Mouse (Mus musculus): Measurements from ENCODE around the gene Flcn. TPM values are rescaled to one million over a fixed set of nuclear protein-coding genes. Genes with fewer than 3 reads are reported as not detected.
"Not testable (repeated sequence)": the region's sequence is repeated elsewhere in the genome, so short reads cannot be mapped to it uniquely, and the experiment has no call there.

Flcn gene
- 37.0 and 39.2 TPM in 2 replicates for polyA plus RNA-seq (2016; fragmentation: Nextera tagmentation; extraction: Ambion mirVana)

GRCm38 (mm10) chr11:59809670-59810474 is at the start of gene Flcn:
Gene Flcn (minus strand): TSS chr11:59810016.
- Histone ChIP-seq H3K4me1 (peaks cover 18% of the 10 kb centered on the region), H3K9ac (peak within 1 kb of the TSS; percentile 85), H3K27me3 (no peaks in the 10 kb centered on the region), H3K9me3 (no peaks in the 10 kb centered on the region), H3K4me3 (peak within 1 kb of the TSS; percentile 85), H3K36me3 (peaks cover 23% of the 10 kb centered on the region), H3K27ac (peak within 1 kb of the TSS; percentile 97), H3K4me2 (replicated peaks) (peak within 1 kb of the TSS; percentile 86)
- peak; percentile 92 for ATAC-seq (ENCODE audit: insufficient number of reproducible peaks, insufficient read depth, low FRiP score, low TSS enrichment)
- under 1% methylated on average over 52 of the region's 52 CpGs for WGBS

GRCm38 (mm10) chr11:59852865-59853264 is 43.0 kb upstream of the Flcn start:
- H3K27me3 ChIP-seq = no peaks in the 10 kb centered on the region
- H3K9me3 ChIP-seq = no peaks in the 10 kb centered on the region
- H3K4me3 ChIP-seq = no peak overlapping the region
- no peak overlapping the region for H3K27ac ChIP-seq
- H3K4me1 ChIP-seq = peaks cover 9% of the 10 kb centered on the region; the same call in 1 of the 2 replicates
- no peak overlapping the region for H3K4me2 ChIP-seq (replicated peaks)
- H3K36me3 ChIP-seq = 0 out of 2 replicates have a peak, but pooled peaks cover 5% of the 10 kb centered on the region
- H3K9ac ChIP-seq = no peak overlapping the region
- ATAC-seq (ENCODE audit: insufficient number of reproducible peaks, insufficient read depth, low FRiP score, low TSS enrichment) = no peak
- WGBS = 72% methylated on average over 3 of the region's 3 CpGs

DNA sequence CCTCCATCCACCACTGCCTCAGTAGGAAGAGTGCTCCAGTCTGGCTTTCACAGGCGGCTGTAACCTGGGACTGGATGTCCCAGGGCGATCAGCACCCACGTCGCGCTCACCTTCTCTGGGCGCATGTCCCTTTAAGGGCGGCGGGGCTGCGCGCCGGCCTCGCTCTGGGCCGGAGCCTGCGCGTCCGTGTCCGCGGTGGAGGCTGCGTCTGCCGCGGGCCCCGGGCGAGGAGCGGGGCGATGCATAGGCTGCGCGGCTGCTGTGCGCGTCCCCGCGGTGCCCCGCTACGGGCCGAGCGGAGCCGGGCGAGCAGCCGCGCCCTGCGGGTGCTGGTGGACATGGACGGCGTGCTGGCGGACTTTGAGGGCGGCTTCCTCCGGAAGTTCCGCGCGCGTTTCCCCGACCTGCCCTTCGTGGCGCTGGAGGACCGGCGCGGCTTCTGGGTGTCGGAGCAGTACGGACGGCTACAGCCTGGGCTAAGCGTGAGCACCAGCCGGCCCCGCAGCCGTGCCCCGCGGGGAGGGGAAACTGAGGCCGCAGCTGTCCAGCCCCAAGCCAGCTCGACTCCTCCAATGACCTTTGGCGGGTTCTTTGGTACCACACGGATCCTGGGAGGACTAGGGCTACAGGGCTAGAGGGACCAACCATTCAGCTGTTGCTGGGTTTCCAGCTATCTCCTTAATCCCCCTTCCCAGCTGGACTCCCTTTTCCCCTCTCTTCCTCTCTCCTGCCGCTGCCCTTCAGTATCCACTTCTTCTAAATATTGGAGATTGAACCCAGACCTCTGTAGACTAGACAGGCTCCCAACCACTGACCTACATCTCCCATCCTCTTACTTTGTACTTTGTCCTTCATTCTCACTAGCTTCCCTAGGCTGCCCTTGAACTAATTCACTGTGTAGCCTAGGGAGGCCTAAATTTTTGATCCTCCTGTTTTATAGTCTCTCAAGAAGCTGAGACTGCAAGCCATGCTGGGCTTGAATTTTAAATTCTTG is 38.4 kb upstream of the Flcn start:
- Histone ChIP-seq H3K9ac (peak overlapping the region; percentile 86), H3K27me3 (no peaks in the 10 kb centered on the region), H3K27ac (peak overlapping the region; percentile 87), H3K4me2 (replicated peaks) (peak overlapping the region; percentile 70), H3K4me3 (peak overlapping the region; percentile 74), H3K9me3 (no peaks in the 10 kb centered on the region), H3K36me3 (no peaks in the 10 kb centered on the region), H3K4me1 (peaks cover 14% of the 10 kb centered on the region; the same call in 1 of the 2 replicates)
- WGBS = under 1% methylated on average over 69 of the region's 69 CpGs
- peak; percentile 80 for ATAC-seq (ENCODE audit: insufficient number of reproducible peaks, insufficient read depth, low FRiP score, low TSS enrichment)

DNA sequence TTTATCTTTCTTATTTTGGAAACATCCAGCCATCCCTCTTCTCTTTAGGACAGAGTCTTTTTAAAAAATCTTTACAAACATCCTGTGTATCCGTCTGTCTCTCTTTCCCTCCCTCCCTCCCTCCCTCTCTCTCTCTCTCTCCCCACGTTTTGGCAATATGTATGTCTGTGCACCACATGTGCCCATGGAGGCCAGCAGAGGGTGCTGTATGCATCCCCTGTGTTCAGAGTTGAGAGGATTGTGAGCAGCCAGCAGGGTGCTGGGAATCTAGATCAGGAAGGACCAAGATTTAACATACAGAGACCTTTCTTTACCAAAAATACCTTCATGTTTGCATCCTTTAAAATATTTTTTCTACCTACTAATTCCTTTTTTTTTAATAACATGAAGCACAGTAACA is 37.3 kb upstream of the Flcn start:
- no peak overlapping the region for H3K4me3 ChIP-seq
- 12% methylated on average over 2 of the region's 2 CpGs for WGBS

DNA sequence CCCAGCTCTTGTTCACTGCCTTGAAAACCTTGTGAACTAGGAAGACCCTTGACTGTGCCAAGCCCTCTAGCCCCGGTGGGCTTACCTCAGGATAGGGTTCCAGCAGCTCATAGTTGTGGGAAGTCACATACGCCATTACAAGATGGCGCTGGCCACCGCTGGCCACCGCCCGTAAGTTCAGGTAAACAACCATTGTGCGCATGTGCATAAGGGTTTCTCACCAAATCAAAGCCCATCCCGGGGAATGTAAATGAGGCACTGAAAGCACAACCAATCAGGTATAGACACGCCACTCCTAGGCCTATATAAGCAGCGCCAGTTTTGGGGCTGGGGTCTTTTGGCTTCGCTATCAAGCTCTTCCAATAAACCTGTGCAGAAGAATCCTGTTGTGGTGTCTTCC is 36.5 kb upstream of the Flcn start:
- no peak overlapping the region for H3K4me3 ChIP-seq
- H3K9me3 ChIP-seq = no peaks in the 10 kb centered on the region
- 92% methylated on average over 11 of the region's 11 CpGs for WGBS
- H3K9ac ChIP-seq = no peak overlapping the region
- H3K4me1 ChIP-seq = peaks cover 17% of the 10 kb centered on the region; the same call in 1 of the 2 replicates
- H3K27ac ChIP-seq = no peak overlapping the region
- no peak overlapping the region for H3K4me2 ChIP-seq (replicated peaks)
- ATAC-seq (ENCODE audit: insufficient number of reproducible peaks, insufficient read depth, low FRiP score, low TSS enrichment) = no peak
- H3K36me3 ChIP-seq = no peaks in the 10 kb centered on the region
- H3K27me3 ChIP-seq = no peaks in the 10 kb centered on the region

More for the DNA sequence above, 37.3 kb upstream of the Flcn start:
- Histone ChIP-seq H3K4me2 (replicated peaks) (peak overlapping the region; percentile 70; the same call in 1 of the 2 replicates), H3K9me3 (no peaks in the 10 kb centered on the region), H3K4me1 (peaks cover 17% of the 10 kb centered on the region; the same call in 1 of the 2 replicates), H3K9ac (no peak overlapping the region), H3K36me3 (no peaks in the 10 kb centered on the region), H3K27me3 (no peaks in the 10 kb centered on the region), H3K27ac (no peak overlapping the region)
- no peak for ATAC-seq (ENCODE audit: insufficient number of reproducible peaks, insufficient read depth, low FRiP score, low TSS enrichment)

GRCm38 (mm10) chr11:59839459-59840126 is 29.8 kb upstream of the Flcn start, which contains the start of gene Cops3:
Gene Cops3 (minus strand): TSS chr11:59839838.
- peak; percentile 96 for ATAC-seq (ENCODE audit: insufficient number of reproducible peaks, insufficient read depth, low FRiP score, low TSS enrichment)
- peak within 1 kb of the TSS; percentile 57 for H3K4me2 ChIP-seq (replicated peaks)
- H3K9me3 ChIP-seq = no peaks in the 10 kb centered on the region
- H3K4me3 ChIP-seq = peak within 1 kb of the TSS; percentile 92
- H3K27me3 ChIP-seq = no peaks in the 10 kb centered on the region
- H3K9ac ChIP-seq = peak within 1 kb of the TSS; percentile 91
- peak within 1 kb of the TSS; percentile 98 for H3K27ac ChIP-seq
- WGBS = 2% methylated on average over 43 of the region's 43 CpGs
- H3K4me1 ChIP-seq = peaks cover 22% of the 10 kb centered on the region
- peaks cover 15% of the 10 kb centered on the region for H3K36me3 ChIP-seq

DNA sequence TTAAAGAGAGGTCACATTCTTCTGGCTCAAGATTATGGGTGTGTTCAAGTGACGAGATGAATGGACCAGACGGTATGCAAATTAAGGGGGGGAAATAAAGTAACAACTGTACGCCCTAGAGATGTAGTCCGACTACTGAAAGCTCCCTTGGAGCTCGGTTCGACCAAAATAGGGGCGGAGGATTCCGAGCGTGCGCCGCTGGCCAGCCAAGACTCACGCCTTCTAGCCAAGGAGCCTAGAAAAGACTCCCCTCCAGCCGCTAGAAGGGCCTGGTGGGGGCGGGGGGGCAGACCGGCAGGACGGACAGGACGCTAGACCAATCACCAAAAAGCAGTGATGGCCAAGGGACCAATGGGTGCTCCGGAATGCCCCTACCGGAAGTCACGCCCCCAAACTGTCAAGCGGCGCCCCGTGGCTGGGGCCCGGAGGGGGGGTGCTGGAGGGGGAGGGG is 29.2 kb upstream of the Flcn start, which contains the start of gene Nt5m:
TSS of gene Nt5m (plus strand) at position 440 of the 451 bp plus-strand sequence.
- Histone ChIP-seq H3K4me3 (peak within 1 kb of the TSS; percentile 92), H3K4me1 (peaks cover 22% of the 10 kb centered on the region), H3K27me3 (no peaks in the 10 kb centered on the region), H3K9me3 (no peaks in the 10 kb centered on the region), H3K27ac (peak within 1 kb of the TSS; percentile 98), H3K9ac (peak within 1 kb of the TSS; percentile 91), H3K4me2 (replicated peaks) (peak within 1 kb of the TSS; percentile 57), H3K36me3 (peaks cover 17% of the 10 kb centered on the region)
- 1% methylated on average over 24 of the region's 24 CpGs for WGBS
- ATAC-seq (ENCODE audit: insufficient number of reproducible peaks, insufficient read depth, low FRiP score, low TSS enrichment) = peak; percentile 91

DNA sequence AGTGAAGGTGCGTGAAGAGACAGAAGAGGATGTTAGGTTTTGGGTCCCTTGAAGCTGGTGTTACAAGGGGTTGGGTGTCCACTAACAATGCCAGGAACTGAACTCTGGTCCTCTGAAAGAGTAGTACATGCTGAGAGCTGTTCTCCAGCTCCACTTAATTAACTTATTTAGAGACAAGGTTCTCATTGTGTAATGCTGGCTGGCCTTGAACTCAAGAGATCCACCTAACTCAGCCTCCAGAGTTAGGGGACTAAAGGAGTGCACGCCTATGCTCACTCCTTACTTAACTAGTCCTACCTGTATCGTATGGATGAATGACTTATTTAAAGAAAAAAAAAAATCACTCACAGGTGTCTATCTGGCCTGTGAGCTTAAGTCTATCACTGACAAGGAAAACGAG is 28.6 kb upstream of the Flcn start:
- Histone ChIP-seq H3K9me3 (no peaks in the 10 kb centered on the region), H3K4me1 (peaks cover 19% of the 10 kb centered on the region), H3K9ac (peak overlapping the region; percentile 91), H3K4me2 (replicated peaks) (peak overlapping the region; percentile 57), H3K27ac (no peak overlapping the region), H3K27me3 (no peaks in the 10 kb centered on the region), H3K4me3 (peak overlapping the region; percentile 92), H3K36me3 (peaks cover 23% of the 10 kb centered on the region)
- no peak for ATAC-seq (ENCODE audit: insufficient number of reproducible peaks, insufficient read depth, low FRiP score, low TSS enrichment)
- 65% methylated on average over 4 of the region's 4 CpGs for WGBS

- 0 out of 2 replicates have a peak overlapping the region, but pooled peaks have one; percentile 92 for H3K4me3 ChIP-seq
- ATAC-seq (ENCODE audit: insufficient number of reproducible peaks, insufficient read depth, low FRiP score, low TSS enrichment); H3K9ac ChIP-seq; H3K9me3 ChIP-seq; H3K27ac ChIP-seq; H3K27me3 ChIP-seq: not testable (repeated sequence)
- H3K4me2 ChIP-seq (replicated peaks) = peak overlapping the region; percentile 57; the same call in 1 of the 2 replicates
- H3K4me1 ChIP-seq = peaks cover 13% of the 10 kb centered on the region
- H3K36me3 ChIP-seq = peaks cover 27% of the 10 kb centered on the region
- 100% methylated on average over 1 of the region's 1 CpGs for WGBS
These were observed 28.0 kb upstream of the Flcn start for GRCm38 (mm10) chr11:59837789-59838188.

DNA sequence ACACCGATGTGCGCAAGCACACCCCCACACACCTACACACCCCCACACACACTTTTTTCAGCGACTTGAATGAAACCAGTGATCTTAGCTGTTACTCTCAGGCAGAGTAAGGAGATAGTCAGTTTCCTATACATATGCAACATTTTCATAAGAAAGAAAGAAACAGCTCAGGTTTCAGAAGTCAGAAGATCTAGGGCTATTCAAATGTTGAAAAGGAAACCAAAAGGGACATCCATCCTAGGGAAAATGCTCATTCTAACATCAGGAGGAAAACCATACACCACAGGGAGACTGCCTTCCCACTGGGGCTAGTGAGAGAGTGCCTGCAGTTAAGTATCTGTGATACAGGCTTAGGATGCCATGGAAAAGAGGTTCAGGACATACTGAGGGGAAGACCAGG is 11.8 kb upstream of the Flcn start:
- WGBS = 92% methylated on average over 3 of the region's 3 CpGs
- H3K9ac ChIP-seq = no peak overlapping the region
- peaks cover 95% of the 10 kb centered on the region for H3K36me3 ChIP-seq
- H3K9me3 ChIP-seq = no peaks in the 10 kb centered on the region
- H3K4me2 ChIP-seq (replicated peaks) = no peak overlapping the region
- no peaks in the 10 kb centered on the region for H3K4me1 ChIP-seq
- no peak overlapping the region for H3K4me3 ChIP-seq
- H3K27ac ChIP-seq = no peak overlapping the region
- ATAC-seq (ENCODE audit: insufficient number of reproducible peaks, insufficient read depth, low FRiP score, low TSS enrichment) = no peak
- no peaks in the 10 kb centered on the region for H3K27me3 ChIP-seq

GRCm38 (mm10) chr11:59817916-59818315 is 8.1 kb upstream of the Flcn start:
- H3K4me2 ChIP-seq (replicated peaks) = no peak overlapping the region
- H3K27ac ChIP-seq = no peak overlapping the region
- H3K9ac ChIP-seq = no peak overlapping the region
- no peak for ATAC-seq (ENCODE audit: insufficient number of reproducible peaks, insufficient read depth, low FRiP score, low TSS enrichment)
- peaks cover 67% of the 10 kb centered on the region for H3K36me3 ChIP-seq
- no peak overlapping the region for H3K4me3 ChIP-seq
- WGBS = 94% methylated on average over 3 of the region's 3 CpGs
- no peaks in the 10 kb centered on the region for H3K27me3 ChIP-seq
- no peaks in the 10 kb centered on the region for H3K4me1 ChIP-seq
- no peaks in the 10 kb centered on the region for H3K9me3 ChIP-seq

Data from embryonic facial prominence, embryonic 12.5 days (tissue).